Mouse (Mus musculus) embryonic facial prominence, embryonic 15.5 days (tissue): ENCODE data around the gene Gm5737. TPM values are rescaled to one million over a fixed set of nuclear protein-coding genes. Genes with fewer than 3 reads are reported as not detected.

Experiments used
- ATAC-seq: fragments of 200-750 bp; cut with Nextera tagmentation; 2 replicates; pipeline ENCODE4 v1.8.0; 2017; ENCODE audit warnings: low read depth, moderate TSS enrichment; ENCODE audit not compliant: insufficient number of reproducible peaks, low FRiP score, low TSS enrichment
- H3K27ac ChIP-seq: fragments of 300-500 bp; sonication (generic); replicated peaks from 2 replicates; pipeline ENCODE4 v1.5.1; 2015; ENCODE audit warnings: mild to moderate bottlenecking, inconsistent platforms
- H3K27me3 ChIP-seq: fragments of 300-500 bp; sonication (generic); 2 replicates; pipeline ENCODE4 v1.6.1; 2015; ENCODE audit warnings: inconsistent platforms
- H3K36me3 ChIP-seq: fragments of 300-500 bp; sonication (generic); 2 replicates; pipeline ENCODE4 v1.6.1; 2015; ENCODE audit warnings: mild to moderate bottlenecking, inconsistent platforms
- H3K4me1 ChIP-seq: fragments of 300-500 bp; sonication (generic); 2 replicates; pipeline ENCODE4 v1.6.1; 2015; ENCODE audit warnings: inconsistent platforms
- H3K4me2 ChIP-seq: fragments of 300-500 bp; sonication (generic); replicated peaks from 2 replicates; pipeline ENCODE4 v1.6.1; 2015; ENCODE audit warnings: mild to moderate bottlenecking, inconsistent platforms
- H3K4me3 ChIP-seq: fragments of 300-500 bp; sonication (generic); replicated peaks from 2 replicates; pipeline ENCODE4 v1.5.1; 2015; ENCODE audit warnings: mild to moderate bottlenecking, inconsistent platforms
- H3K9ac ChIP-seq: fragments of 300-500 bp; sonication (generic); 2 replicates; pipeline ENCODE4 v1.6.1; 2015; ENCODE audit warnings: inconsistent platforms
- H3K9me3 ChIP-seq: fragments of 300-500 bp; sonication (generic); replicated peaks from 2 replicates; pipeline ENCODE4 v1.6.1; 2016; ENCODE audit warnings: inconsistent platforms
- WGBS: fragments of 180-500 bp; shearing (Covaris S2); methylation state at CpG from one replicate; pipeline ENCODE4 v1.1.7; 2015; 5-methylcytosine and 5-hydroxymethylcytosine counted together
- polyA plus RNA-seq: library from polyadenylated mRNA; unstranded; fragments of >200 nt; fragmentation: Nextera tagmentation; extraction: Ambion mirVana; gene quantifications from 2 replicates; pipeline ENCODE4 v1.2.1, GENCODE M21; 2015

Gene Gm5737
- polyA plus RNA-seq, 1 experiment from 2014 or later: not detected

DNA sequence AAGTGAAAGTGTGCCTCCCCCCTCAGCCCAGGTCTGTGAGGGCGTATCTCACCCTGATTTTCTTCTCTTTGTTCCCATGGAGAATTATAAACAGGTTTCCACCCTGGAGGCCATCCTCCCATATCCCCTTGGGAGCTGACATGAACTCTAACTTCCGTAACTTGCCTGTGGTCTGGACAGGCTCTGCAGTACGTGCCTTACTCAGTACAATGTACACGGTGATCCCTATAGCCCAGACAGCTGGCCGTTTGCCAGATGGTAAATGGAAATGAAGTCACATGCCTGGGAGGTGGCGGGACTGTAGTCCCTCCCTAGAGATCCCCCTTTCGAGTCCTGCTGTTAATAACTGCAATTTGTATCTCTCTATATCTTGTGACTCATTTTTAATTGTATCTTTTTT, 52.9 kb downstream of the Gm5737 start:
- WGBS: 6% methylated on average over 7 of the region's 7 CpGs
- peak; percentile 81 for ATAC-seq

DNA sequence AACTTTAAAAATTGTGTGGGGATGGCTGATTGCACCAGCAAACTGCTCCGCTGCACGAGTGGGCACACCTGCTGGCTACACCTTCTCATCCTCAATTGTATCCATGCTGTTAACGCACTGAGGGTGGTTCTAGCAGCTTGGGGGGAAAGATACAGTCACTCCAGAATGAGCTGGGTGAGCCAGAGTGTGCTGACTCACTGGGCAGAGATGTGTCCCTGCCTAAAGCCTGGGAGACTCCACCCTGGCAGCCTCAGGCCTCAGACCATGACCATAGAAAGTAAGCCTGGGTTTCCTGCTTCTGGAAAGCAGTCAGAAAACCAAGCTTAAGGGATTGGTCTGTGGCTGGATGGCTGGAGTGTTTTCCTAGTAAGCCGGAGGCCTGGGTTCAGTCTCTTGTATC, 53.7 kb downstream of the Gm5737 start:
- H3K9ac ChIP-seq: no peak overlapping the region
- H3K27me3 ChIP-seq: no peaks in the 10 kb centered on the region
- H3K27ac ChIP-seq: peak overlapping the region; percentile 73
- ATAC-seq: peak; percentile 59; the same call in 1 of the 2 replicates
- peaks cover 72% of the 10 kb centered on the region for H3K4me1 ChIP-seq
- no peak overlapping the region for H3K4me2 ChIP-seq
- 68% methylated on average over 4 of the region's 4 CpGs for WGBS
- H3K36me3 ChIP-seq: no peaks in the 10 kb centered on the region
- no peak overlapping the region for H3K4me3 ChIP-seq
- H3K9me3 ChIP-seq: no peaks in the 10 kb centered on the region

More for the DNA sequence above, 52.9 kb downstream of the Gm5737 start:
- H3K36me3 ChIP-seq: peaks cover under 1% of the 10 kb centered on the region
- H3K4me3 ChIP-seq: no peak overlapping the region
- peaks cover 77% of the 10 kb centered on the region for H3K4me1 ChIP-seq
- peak overlapping the region; percentile 79 for H3K27ac ChIP-seq
- peak overlapping the region; percentile 18; the same call in 1 of the 2 replicates for H3K4me2 ChIP-seq
- H3K9me3 ChIP-seq: no peaks in the 10 kb centered on the region
- H3K9ac ChIP-seq: no peak overlapping the region
- H3K27me3 ChIP-seq: no peaks in the 10 kb centered on the region

DNA sequence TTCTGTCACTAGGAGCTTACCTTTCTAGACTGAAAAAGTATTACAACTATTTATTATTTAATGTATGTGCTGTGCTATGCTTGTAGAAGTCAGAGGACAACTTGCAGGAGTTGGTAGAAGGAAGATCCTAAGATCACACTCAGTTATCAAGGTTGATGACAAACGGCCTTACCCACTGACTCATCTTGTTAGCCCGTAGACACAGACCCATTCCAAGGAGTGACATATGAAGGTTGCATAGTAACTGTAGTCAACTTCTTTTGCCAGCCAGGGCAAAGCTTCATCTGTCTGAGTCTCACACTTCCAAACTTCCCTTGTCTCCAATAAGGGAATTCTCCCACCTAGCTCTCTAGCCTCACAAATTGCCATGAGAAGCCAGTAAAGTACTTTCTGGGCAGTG, 54.5 kb downstream of the Gm5737 start:
- no peak for ATAC-seq
- Histone ChIP-seq H3K4me3 (no peak overlapping the region), H3K27me3 (no peaks in the 10 kb centered on the region), H3K36me3 (no peaks in the 10 kb centered on the region), H3K9me3 (no peaks in the 10 kb centered on the region), H3K4me2 (no peak overlapping the region), H3K4me1 (peaks cover 70% of the 10 kb centered on the region), H3K27ac (peak overlapping the region; percentile 73; the same call in 1 of the 2 replicates), H3K9ac (no peak overlapping the region)
- WGBS: 72% methylated on average over 2 of the region's 2 CpGs

DNA sequence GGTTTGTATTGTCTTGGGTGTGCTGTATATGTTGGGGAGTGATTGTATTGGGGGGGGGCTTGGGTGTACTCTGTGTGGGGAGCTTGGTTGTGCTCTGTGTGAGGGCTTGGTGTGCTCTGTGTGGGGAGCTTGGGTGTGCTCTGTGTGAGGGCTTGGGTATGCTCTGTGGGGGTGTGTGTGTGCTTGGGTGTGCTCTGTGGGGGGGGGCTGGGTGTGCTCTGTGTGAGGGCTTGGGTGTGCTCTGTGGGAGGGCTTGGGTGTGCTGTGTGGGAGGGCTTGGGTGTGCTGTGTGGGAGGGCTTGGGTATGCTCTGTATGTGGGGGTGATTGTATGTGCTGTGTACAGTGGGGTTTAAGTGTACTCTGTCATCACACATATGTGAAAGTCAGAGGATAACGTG, 55.6 kb downstream of the Gm5737 start:
- Histone ChIP-seq H3K4me2 (no peak overlapping the region), H3K27me3 (no peaks in the 10 kb centered on the region), H3K4me1 (peaks cover 61% of the 10 kb centered on the region), H3K36me3 (no peaks in the 10 kb centered on the region), H3K9me3 (no peaks in the 10 kb centered on the region), H3K27ac (peak overlapping the region; percentile 39; the same call in 1 of the 2 replicates), H3K4me3 (no peak overlapping the region), H3K9ac (no peak overlapping the region)
- no peak; the same call in 1 of the 2 replicates for ATAC-seq
- WGBS: 57% methylated on average over 1 of the region's 1 CpGs

DNA sequence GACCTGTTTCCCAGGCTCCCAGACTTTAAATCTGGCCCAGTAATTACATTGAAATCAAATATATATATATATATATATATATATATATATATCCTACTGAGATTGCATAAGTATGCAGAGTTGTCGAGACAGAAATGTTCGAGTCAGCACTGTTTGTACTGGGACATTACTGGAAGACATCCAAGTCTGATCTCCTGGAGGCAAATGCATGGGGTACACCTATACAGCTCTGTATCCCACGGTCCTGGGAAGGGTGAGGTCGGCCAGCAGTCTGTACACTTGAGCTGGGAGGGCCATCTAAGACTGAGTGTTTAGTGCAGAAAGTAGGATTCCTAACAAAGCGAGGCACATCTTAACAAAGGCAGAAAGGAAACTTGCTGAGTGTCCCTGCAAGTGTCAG, 57.7 kb downstream of the Gm5737 start:
- Histone ChIP-seq H3K4me1 (peaks cover 39% of the 10 kb centered on the region), H3K36me3 (0 out of 2 replicates have a peak, but pooled peaks cover 2% of the 10 kb centered on the region), H3K27ac (peak overlapping the region; percentile 74), H3K9me3 (no peaks in the 10 kb centered on the region), H3K4me3 (no peak overlapping the region), H3K9ac (no peak overlapping the region), H3K4me2 (peak overlapping the region; percentile 22; the same call in 1 of the 2 replicates), H3K27me3 (no peaks in the 10 kb centered on the region)
- 0 out of 2 replicates have a peak, but pooled peaks have one; percentile 21 for ATAC-seq
- WGBS: 25% methylated on average over 5 of the region's 5 CpGs

DNA sequence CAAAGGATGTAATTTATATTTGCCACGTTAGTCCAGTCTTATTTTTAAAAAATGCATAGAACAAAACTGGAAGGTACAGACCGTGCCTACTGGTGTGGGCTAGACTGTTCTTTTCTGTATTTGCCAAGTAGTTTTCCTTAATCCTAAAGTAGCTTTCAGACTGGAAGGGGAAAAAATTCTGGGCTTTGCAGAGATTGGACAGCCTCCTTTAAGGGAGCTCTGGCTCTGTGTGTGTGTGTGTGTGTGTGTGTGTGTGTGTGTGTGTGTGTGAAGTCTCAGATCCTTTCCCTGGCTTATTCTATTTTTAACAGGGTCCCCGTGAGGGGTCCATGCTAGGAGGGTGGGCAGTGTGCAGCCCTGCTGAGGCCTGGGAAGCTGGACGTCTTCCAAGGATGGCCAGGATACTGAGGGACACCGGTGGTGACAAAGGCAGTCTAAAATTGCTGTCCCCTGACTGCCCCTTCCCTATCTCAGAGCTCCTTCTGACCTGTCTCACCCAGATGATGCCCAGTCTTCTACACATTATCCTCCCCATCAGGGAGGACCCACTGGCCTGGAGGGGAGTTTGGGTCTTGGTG, 58.4 kb downstream of the Gm5737 start:
- ATAC-seq: no peak
- H3K4me2 ChIP-seq: no peak overlapping the region

DNA sequence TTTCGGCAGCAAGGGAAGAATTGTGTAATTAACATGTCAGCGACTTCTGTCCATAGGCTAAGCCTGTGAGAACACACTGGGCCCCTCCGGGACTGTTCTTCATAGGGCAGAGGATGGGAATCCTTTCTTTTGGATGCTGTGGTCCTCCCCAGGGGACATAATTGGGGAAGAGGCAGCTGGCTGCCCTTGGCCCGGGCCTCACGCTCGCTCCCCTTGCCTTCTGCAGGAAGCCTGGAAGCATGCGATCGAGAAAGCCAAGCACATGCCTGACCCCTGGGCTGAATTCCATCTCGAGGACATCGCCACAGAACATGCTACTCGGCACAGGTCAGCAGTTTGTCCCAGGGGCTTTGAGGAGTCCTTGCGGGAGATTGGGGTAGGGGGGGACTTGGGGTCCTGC, 60.9 kb downstream of the Gm5737 start:
- Histone ChIP-seq H3K4me2 (no peak overlapping the region), H3K27ac (no peak overlapping the region), H3K36me3 (0 out of 2 replicates have a peak, but pooled peaks cover 9% of the 10 kb centered on the region), H3K4me1 (peaks cover 18% of the 10 kb centered on the region), H3K27me3 (no peaks in the 10 kb centered on the region), H3K9ac (no peak overlapping the region), H3K4me3 (no peak overlapping the region), H3K9me3 (no peaks in the 10 kb centered on the region)
- ATAC-seq: no peak
- 75% methylated on average over 12 of the region's 12 CpGs for WGBS

More for the DNA sequence above, 58.4 kb downstream of the Gm5737 start:
- Histone ChIP-seq H3K4me3 (no peak overlapping the region), H3K4me1 (peaks cover 33% of the 10 kb centered on the region), H3K36me3 (0 out of 2 replicates have a peak, but pooled peaks cover 2% of the 10 kb centered on the region), H3K9ac (no peak overlapping the region), H3K27me3 (no peaks in the 10 kb centered on the region), H3K27ac (peak overlapping the region; percentile 74), H3K9me3 (no peaks in the 10 kb centered on the region)
- 58% methylated on average over 5 of the region's 5 CpGs for WGBS

DNA sequence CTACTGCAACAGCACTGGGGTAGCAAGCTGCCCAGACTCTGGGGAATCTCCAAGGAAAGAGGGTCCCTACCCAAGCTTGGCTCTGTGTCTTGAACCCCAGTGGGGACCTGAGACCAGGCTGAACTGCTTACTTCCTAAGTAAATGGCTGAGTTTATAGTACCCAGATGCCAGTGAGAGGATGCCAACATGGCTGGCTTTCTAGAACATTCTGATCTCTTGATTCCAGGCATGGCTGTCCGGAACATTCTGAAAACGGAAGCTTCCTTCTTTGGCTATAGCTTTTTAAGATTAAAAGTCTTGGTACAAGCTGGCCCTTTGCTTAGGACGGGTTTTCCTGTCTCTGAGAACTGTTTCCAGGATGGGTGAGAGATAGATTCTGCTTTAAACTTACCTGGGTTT, 61.9 kb downstream of the Gm5737 start:
- no peak overlapping the region for H3K4me2 ChIP-seq
- H3K36me3 ChIP-seq: 0 out of 2 replicates have a peak, but pooled peaks cover 9% of the 10 kb centered on the region
- peaks cover 15% of the 10 kb centered on the region for H3K4me1 ChIP-seq
- H3K27ac ChIP-seq: no peak overlapping the region
- no peak overlapping the region for H3K9ac ChIP-seq
- ATAC-seq: no peak
- 93% methylated on average over 3 of the region's 3 CpGs for WGBS
- no peaks in the 10 kb centered on the region for H3K9me3 ChIP-seq
- H3K4me3 ChIP-seq: no peak overlapping the region
- no peaks in the 10 kb centered on the region for H3K27me3 ChIP-seq

DNA sequence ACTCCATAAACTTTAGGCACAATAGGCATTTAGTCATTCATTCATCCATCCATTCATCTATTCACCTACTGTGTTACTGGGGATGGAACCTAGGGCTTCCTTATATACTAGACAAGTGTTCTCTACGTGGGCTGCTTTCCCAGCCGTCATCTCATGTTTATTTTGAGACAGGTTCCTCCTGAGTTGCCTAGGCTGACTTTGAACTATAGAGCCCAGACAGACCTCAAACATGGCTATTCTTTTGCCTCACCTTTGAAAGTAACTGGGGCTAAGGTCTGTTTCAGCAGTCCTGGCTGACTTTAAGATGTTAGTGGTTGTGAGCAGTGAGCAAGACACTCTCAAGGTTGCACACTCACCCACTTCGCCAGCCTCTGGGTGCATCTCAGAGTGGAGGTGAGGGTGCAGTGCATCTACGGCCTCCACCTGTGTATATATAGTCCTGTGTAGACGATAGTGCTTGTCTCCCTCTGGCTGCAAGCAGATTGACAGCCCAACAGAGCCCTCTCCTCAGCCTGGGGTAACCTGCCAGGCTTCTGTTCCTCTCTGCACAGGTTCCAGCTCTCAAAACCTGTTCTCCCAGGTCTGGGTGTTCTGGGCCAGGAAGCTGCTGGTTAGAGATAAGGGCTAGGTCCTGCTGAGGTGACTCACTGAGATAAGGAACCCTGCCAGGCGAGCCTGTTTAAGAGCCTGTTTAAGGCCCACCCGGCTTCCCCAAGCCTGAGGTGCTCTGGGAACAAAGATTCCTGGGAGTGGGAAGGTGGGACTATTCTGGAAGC, 62.8 kb downstream of the Gm5737 start:
- no peak overlapping the region for H3K4me3 ChIP-seq
- peaks cover 8% of the 10 kb centered on the region; the same call in 1 of the 2 replicates for H3K4me1 ChIP-seq
- no peak overlapping the region for H3K4me2 ChIP-seq
- H3K27ac ChIP-seq: 0 out of 2 replicates have a peak overlapping the region, but pooled peaks have one; percentile 17
- no peak for ATAC-seq
- WGBS: 63% methylated on average over 7 of the region's 7 CpGs
- H3K9me3 ChIP-seq: no peaks in the 10 kb centered on the region
- H3K27me3 ChIP-seq: no peaks in the 10 kb centered on the region
- H3K9ac ChIP-seq: no peak overlapping the region
- H3K36me3 ChIP-seq: peaks cover 12% of the 10 kb centered on the region; the same call in 1 of the 2 replicates

DNA sequence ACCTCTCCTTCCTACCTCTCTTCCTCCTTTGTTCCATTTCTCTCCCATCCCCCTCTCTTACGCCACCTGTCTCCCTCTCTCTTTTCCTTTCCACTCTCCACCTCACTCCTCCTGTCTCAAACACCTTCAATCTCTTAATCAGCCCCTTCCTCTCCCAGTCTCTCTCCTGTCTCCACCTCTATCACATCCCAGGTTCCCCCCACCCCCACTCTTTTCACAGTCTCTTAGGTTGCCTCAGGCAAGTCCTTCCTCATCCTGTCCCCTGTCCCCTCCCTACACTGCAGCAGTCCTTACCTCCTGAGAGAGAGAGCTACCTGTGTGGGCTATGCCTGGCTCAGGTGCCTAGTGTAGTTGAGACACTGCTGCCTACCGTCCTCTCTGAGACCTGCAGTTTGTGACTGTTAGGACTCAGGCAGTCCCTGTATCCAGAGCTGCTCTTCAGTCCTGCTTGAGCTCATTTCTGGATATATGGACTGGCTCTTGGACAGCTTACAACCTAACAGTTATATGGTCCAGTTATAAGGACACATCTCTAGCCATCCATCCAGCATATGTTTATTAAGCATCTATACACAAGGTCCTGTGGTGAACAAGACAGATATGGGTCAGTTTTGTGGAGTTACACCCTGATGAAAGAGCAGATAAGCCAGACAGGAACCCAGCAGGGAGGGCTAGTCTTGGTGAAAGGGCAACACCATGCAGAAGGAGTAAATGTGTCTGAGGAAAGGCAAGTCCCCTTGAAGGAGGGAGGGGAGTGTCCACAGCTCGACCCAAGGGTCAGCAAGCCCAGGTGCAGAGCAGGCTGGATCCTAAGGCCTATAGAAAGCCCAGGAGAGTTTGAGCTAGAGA, 63.6 kb downstream of the Gm5737 start:
- WGBS: 60% methylated on average over 3 of the region's 3 CpGs
- no peaks in the 10 kb centered on the region for H3K27me3 ChIP-seq
- ATAC-seq: no peak
- peak overlapping the region; percentile 17; the same call in 1 of the 2 replicates for H3K27ac ChIP-seq
- H3K9me3 ChIP-seq: no peaks in the 10 kb centered on the region
- H3K9ac ChIP-seq: no peak overlapping the region
- no peak overlapping the region for H3K4me2 ChIP-seq
- 0 out of 2 replicates have a peak, but pooled peaks cover 4% of the 10 kb centered on the region for H3K4me1 ChIP-seq
- no peak overlapping the region for H3K4me3 ChIP-seq
- H3K36me3 ChIP-seq: peaks cover 20% of the 10 kb centered on the region; the same call in 1 of the 2 replicates

DNA sequence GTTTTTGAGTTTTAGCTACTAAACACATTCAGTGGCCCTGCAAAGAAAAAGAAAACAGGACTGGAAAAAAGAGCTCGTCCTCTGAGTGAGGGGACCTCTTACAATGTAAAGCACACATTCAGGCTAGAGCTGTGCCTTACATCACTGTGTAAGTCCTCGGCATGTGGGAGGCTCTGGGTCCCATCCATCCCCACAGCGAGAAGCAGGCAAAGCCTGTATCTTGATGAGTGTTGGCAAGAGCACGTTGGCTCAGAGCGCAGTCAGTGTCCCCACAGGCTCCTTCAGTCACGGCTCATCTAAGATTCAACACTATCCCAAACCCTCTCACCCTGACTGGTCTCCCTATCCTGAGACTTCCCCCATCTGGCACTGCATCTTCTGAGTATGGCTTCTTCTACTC, 66.1 kb downstream of the Gm5737 start:
- Histone ChIP-seq H3K4me1 (no peaks in the 10 kb centered on the region), H3K9me3 (no peaks in the 10 kb centered on the region), H3K36me3 (peaks cover 33% of the 10 kb centered on the region), H3K9ac (no peak overlapping the region), H3K27ac (no peak overlapping the region), H3K27me3 (no peaks in the 10 kb centered on the region), H3K4me3 (no peak overlapping the region), H3K4me2 (no peak overlapping the region)
- ATAC-seq: 0 out of 2 replicates have a peak, but pooled peaks have one; percentile 17
- 67% methylated on average over 6 of the region's 6 CpGs for WGBS
